Mouse (Mus musculus) sigmoid colon, adult 10 weeks (tissue): Measurements from ENCODE around the gene Rbm18. TPM values are rescaled to one million over a fixed set of nuclear protein-coding genes. Genes with fewer than 3 reads are reported as not detected.

Experiments used
- polyA plus RNA-seq: library from polyadenylated mRNA; stranded (reverse); fragments of 350-450 nt; fragmentation: Illumina TruSeq; extraction: RNeasy Lipid Tissue Mini Kit (QIAGEN cat#74804); gene quantifications from one replicate; pipeline ENCODE4 v1.2.3, GENCODE M21; 2014; ENCODE audit warnings: low read depth, low replicate concordance

Rbm18 gene
- polyA plus RNA-seq, result 69.7 TPM

GRCm38 (mm10) chr2:36136300-36136941, at the start of gene Rbm18, which contains the start of gene Mrrf:
TSS of gene Rbm18 (minus strand) at chr2:36136773.
TSS of gene Mrrf (plus strand) at chr2:36136389.

GRCm38 (mm10) chr2:36104956-36105741, 31.4 kb downstream of the Rbm18 start, which contains the start of gene Lhx6:
TSS of gene Lhx6 (minus strand) at chr2:36105408.

Other genes with a start within 250 kb of the Rbm18 start
- gene Ttll11, start 156.9 kb downstream of the Rbm18 start, polyA plus RNA-seq, result 0.79 TPM
- gene Ndufa8, start 87.4 kb downstream of the Rbm18 start, polyA plus RNA-seq, result 4.8 TPM
- not detected for gene Morn5, start 87.3 kb downstream of the Rbm18 start, polyA plus RNA-seq
- not detected for gene Lhx6, start 31.4 kb downstream of the Rbm18 start, polyA plus RNA-seq
- gene Mrrf, start 384 bp downstream of the Rbm18 start, polyA plus RNA-seq, result 14.2 TPM
- gene Ptgs1, start 93.7 kb upstream of the Rbm18 start, polyA plus RNA-seq, result 30.7 TPM
- gene Olfr338, start 236.7 kb upstream of the Rbm18 start, polyA plus RNA-seq, result not detected